Mouse (Mus musculus) liver, embryonic 14.5 days (tissue): ENCODE results near the gene Olfr1168. TPM values are rescaled to one million over a fixed set of nuclear protein-coding genes. Genes with fewer than 3 reads are reported as not detected.
"Not testable (repeated sequence)": the region's sequence is repeated elsewhere in the genome, so short reads cannot be mapped to it uniquely, and the experiment has no call there.

Source experiments
- ATAC-seq: fragments of 200-750 bp; cut with Nextera tagmentation; 2 replicates; pipeline ENCODE4 v1.8.0; 2017; ENCODE audit warnings: moderate number of reproducible peaks, mild to moderate bottlenecking, moderate library complexity; ENCODE audit not compliant: insufficient read depth
- DNase-seq, 3 experiments: peaks; one replicate each; pipeline ENCODE4 v3.0.0-alpha.2; 2012 to 2013; ENCODE audit warnings: low read depth in 3 of 3, low spot score in 3 of 3
- H3K27ac ChIP-seq: fragments of 300-500 bp; sonication (generic); 2 replicates; pipeline ENCODE4 v1.5.1; 2014; ENCODE audit warnings: moderate library complexity, mild to moderate bottlenecking, control low read depth, inconsistent platforms
- H3K27me3 ChIP-seq: fragments of 300-500 bp; sonication (generic); 2 replicates; pipeline ENCODE4 v1.6.1; 2014; ENCODE audit warnings: mild to moderate bottlenecking, low read length, moderate library complexity; ENCODE audit not compliant: control insufficient read depth, insufficient read depth
- H3K36me3 ChIP-seq: fragments of 300-500 bp; sonication (generic); replicated peaks from 2 replicates; pipeline ENCODE4 v1.6.1; 2014; ENCODE audit warnings: low read depth; ENCODE audit not compliant: control insufficient read depth, insufficient read depth
- H3K4me1 ChIP-seq, 2 experiments: fragments of 200-500 bp in 1 of 2; fragments of 300-500 bp in 1 of 2; sonication (generic) in 1 of 2; replicated peaks; 2 replicates each; pipeline ENCODE4 v1.6.1; 2012 to 2014; ENCODE audit warnings: antibody characterized with exemption in 1 of 2, inconsistent platforms in 1 of 2, low read length in 1 of 2; ENCODE audit not compliant: control insufficient read depth in 2 of 2, insufficient read depth in 2 of 2
- H3K4me2 ChIP-seq: fragments of 300-500 bp; sonication (generic); 2 replicates; pipeline ENCODE4 v1.6.1; 2014; ENCODE audit warnings: low read depth, mild to moderate bottlenecking, control low read depth, moderate library complexity
- H3K4me3 ChIP-seq, 2 experiments: fragments of 200-500 bp in 1 of 2; fragments of 300-500 bp in 1 of 2; sonication (generic) in 1 of 2; 2 replicates each; pipeline ENCODE4 v1.5.1; 2012 to 2014; ENCODE audit warnings: low read depth in 2 of 2, low read length in 2 of 2, mild to moderate bottlenecking in 2 of 2, control low read depth in 1 of 2, inconsistent platforms in 1 of 2, moderate library complexity in 1 of 2; ENCODE audit not compliant: insufficient read depth in 1 of 2
- H3K9ac ChIP-seq: fragments of 300-500 bp; sonication (generic); replicated peaks from 2 replicates; pipeline ENCODE4 v1.6.1; 2014; ENCODE audit warnings: mild to moderate bottlenecking, control low read depth, moderate library complexity
- H3K9me3 ChIP-seq: fragments of 300-500 bp; sonication (generic); 2 replicates; pipeline ENCODE4 v1.6.1; 2016; ENCODE audit warnings: low read length, mixed read lengths; ENCODE audit not compliant: control insufficient read depth
- CTCF ChIP-seq: IDR thresholded peaks from 2 replicates; pipeline ENCODE4 v1.5.1; 2016; ENCODE audit warnings: antibody characterized with exemption, low read depth, control low read depth
- EP300 ChIP-seq: IDR thresholded peaks from 2 replicates; pipeline ENCODE4 v1.6.1; 2016; ENCODE audit warnings: antibody characterized with exemption, low read depth
- WGBS: fragments of 180-500 bp; shearing (Covaris S2); extraction: QIAGEN DNeasy Blood & Tissue Kit; methylation state at CpG from one replicate; pipeline ENCODE4 v1.1.7; 2014; ENCODE audit not compliant: insufficient replicate concordance; 5-methylcytosine and 5-hydroxymethylcytosine counted together
- polyA plus RNA-seq, 2 experiments: library from polyadenylated mRNA; depleted of rRNA in 1 of 2; stranded (reverse) in 1 of 2; unstranded in 1 of 2; fragments of >200 nt; fragmentation: Nextera tagmentation in 1 of 2; extraction: Ambion mirVana in 1 of 2; gene quantifications; 2 replicates each; pipeline versions ENCODE4 v1.2.1 to v1.2.3; 2012 to 2014

Gene Olfr1168
- polyA plus RNA-seq (2012; rRNA removed) (not detected in 2 replicates), polyA plus RNA-seq (2014; fragmentation: Nextera tagmentation; extraction: Ambion mirVana) (not detected in 2 replicates)

DNA sequence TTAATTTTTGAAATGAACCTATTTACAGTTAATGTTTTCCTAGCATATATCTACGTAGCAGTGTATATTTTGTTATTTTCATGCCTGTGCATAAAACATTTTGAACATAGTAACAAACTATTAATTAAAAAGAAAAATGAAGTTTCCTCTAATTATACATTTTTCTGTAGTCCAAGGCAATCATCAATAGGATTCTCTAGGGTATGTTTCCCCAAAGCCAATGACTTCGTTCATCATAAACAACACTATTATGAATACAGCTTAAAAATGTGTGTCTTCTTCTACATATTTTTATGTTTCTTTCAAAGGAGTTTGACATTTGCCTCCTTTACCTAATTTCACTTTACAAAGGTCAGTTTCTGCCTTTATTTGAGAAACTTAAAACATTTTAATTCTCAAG lies at the start of gene Olfr1168:
TSS of gene Olfr1168 (plus strand) at position 301 of the 400 bp plus-strand sequence.
- Histone ChIP-seq H3K27ac (no peak within 1 kb of the TSS), H3K36me3 (no peaks in the 10 kb centered on the region), H3K4me3 (no peak within 1 kb of the TSS), H3K4me2 (no peak within 1 kb of the TSS), H3K9me3 (no peaks in the 10 kb centered on the region), H3K9ac (no peak within 1 kb of the TSS), H3K27me3 (no peaks in the 10 kb centered on the region), H3K4me1 (no peaks in the 10 kb centered on the region)
- 62% methylated on average over 2 of the region's 2 CpGs for WGBS
- DNase-seq: no peak
- no peak for TF ChIP-seq CTCF
- TF ChIP-seq EP300: no peak
- ATAC-seq: no peak

DNA sequence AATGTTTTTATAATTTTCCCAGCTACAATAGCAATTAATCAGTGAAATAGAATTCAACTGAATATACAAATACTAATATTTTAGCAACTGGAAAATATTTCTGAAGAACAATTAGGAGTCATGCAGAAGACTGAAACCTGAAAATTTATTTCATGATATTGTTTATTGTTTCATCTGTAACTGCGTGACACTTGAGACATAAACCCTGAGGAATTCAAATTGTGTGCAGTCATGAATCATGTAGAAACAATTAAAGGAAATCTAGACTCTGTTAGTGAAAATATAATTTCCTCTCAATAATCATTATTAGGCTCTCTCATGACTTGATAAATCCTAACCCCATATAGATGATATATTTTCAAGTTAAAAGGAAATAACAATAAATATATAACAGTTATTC lies 26.6 kb upstream of the Olfr1168 start, which contains the start of gene Olfr1167:
TSS of gene Olfr1167 (minus strand) at position 101 of the 400 bp plus-strand sequence.
- DNase-seq, H3K27ac ChIP-seq, H3K4me3 ChIP-seq, H3K27me3 ChIP-seq, ATAC-seq, H3K4me2 ChIP-seq, H3K9ac ChIP-seq, H3K36me3 ChIP-seq, H3K4me1 ChIP-seq, H3K9me3 ChIP-seq: not testable (repeated sequence)
- WGBS: 50% methylated on average over 1 of the region's 1 CpGs

DNA sequence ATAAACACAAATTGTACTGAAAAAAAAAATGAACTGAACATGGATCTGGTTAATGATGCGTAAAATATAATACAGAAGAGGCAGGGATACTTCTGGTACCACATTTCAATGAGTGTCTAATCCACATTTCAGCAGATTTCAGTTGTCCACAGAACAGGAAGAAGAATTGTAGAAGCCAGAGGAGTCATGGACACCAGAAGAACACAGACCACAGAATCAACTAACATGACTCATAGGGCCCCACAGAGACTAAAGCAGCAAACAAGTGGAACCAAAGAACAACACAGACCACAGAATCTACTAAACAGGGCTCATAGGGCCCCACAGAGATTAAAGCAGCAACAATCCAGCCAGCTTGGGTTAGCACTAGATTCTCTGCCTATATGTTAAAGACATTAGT lies 39.1 kb downstream of the Olfr1168 start:
- H3K9ac ChIP-seq: no peak overlapping the region
- no peak for DNase-seq
- H3K4me3 ChIP-seq: no peak overlapping the region
- H3K4me2 ChIP-seq: no peak overlapping the region
- ATAC-seq: no peak
- no peaks in the 10 kb centered on the region for H3K27me3 ChIP-seq
- no peaks in the 10 kb centered on the region for H3K4me1 ChIP-seq
- H3K36me3 ChIP-seq: no peaks in the 10 kb centered on the region
- no peaks in the 10 kb centered on the region for H3K9me3 ChIP-seq
- H3K27ac ChIP-seq: no peak overlapping the region
- 73% methylated on average over 1 of the region's 1 CpGs for WGBS
- TF ChIP-seq CTCF (no peak), EP300 (no peak)

DNA sequence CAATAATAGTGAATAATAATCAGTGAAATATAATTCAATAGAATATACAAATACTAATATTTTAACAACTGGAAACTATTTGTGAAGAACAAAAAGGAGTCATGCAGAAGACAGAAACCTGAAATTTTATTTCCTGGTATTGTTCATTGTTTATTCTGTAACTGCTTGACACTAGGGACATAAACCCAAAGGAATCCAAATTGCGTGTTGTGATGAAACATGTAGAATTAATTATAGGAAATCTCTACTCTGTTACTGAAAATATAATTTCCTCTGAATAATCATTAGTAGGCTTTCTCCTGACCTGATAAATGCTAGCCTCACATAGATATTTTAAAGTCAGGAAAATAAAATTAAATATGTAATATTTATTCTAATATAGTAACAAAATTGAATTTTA lies 46.6 kb downstream of the Olfr1168 start, which contains the start of gene Olfr1170:
TSS of gene Olfr1170 (minus strand) at position 101 of the 400 bp plus-strand sequence.
- TF ChIP-seq CTCF (no peak), EP300 (no peak)
- no peak within 1 kb of the TSS for H3K4me3 ChIP-seq
- no peak within 1 kb of the TSS for H3K4me2 ChIP-seq
- no peak within 1 kb of the TSS for H3K27ac ChIP-seq
- no peaks in the 10 kb centered on the region for H3K9me3 ChIP-seq
- WGBS: 66% methylated on average over 1 of the region's 1 CpGs
- DNase-seq: no peak
- ATAC-seq: no peak
- H3K27me3 ChIP-seq: no peaks in the 10 kb centered on the region
- H3K36me3 ChIP-seq: no peaks in the 10 kb centered on the region
- H3K9ac ChIP-seq: no peak within 1 kb of the TSS
- H3K4me1 ChIP-seq: no peaks in the 10 kb centered on the region

Other genes starting within 250 kb of the Olfr1168 start
- not detected in 2 replicates for gene Olfr1155, start 236.7 kb upstream of the Olfr1168 start, polyA plus RNA-seq (2012; rRNA removed)
- gene Olfr1155, start 236.7 kb upstream of the Olfr1168 start, polyA plus RNA-seq (2014; fragmentation: Nextera tagmentation; extraction: Ambion mirVana): not detected in 2 replicates
- not detected in 2 replicates for gene Olfr1156, start 228.8 kb upstream of the Olfr1168 start, polyA plus RNA-seq (2012; rRNA removed)
- gene Olfr1156, start 228.8 kb upstream of the Olfr1168 start, polyA plus RNA-seq (2014; fragmentation: Nextera tagmentation; extraction: Ambion mirVana): not detected in 2 replicates
- not detected in 2 replicates for gene Olfr1157, start 213.6 kb upstream of the Olfr1168 start, polyA plus RNA-seq (2012; rRNA removed)
- gene Olfr1157, start 213.6 kb upstream of the Olfr1168 start, polyA plus RNA-seq (2014; fragmentation: Nextera tagmentation; extraction: Ambion mirVana): not detected in 2 replicates
- not detected in 2 replicates for gene Olfr74, start 207.2 kb upstream of the Olfr1168 start, polyA plus RNA-seq (2012; rRNA removed)
- gene Olfr74, start 207.2 kb upstream of the Olfr1168 start, polyA plus RNA-seq (2014; fragmentation: Nextera tagmentation; extraction: Ambion mirVana): not detected in 2 replicates
- gene Olfr1158, start 191.8 kb upstream of the Olfr1168 start, polyA plus RNA-seq (2012; rRNA removed): not detected in 2 replicates
- not detected in 2 replicates for gene Olfr1158, start 191.8 kb upstream of the Olfr1168 start, polyA plus RNA-seq (2014; fragmentation: Nextera tagmentation; extraction: Ambion mirVana)
- gene Olfr1160, start 173.6 kb upstream of the Olfr1168 start, polyA plus RNA-seq (2012; rRNA removed): not detected in 2 replicates
- not detected in 2 replicates for gene Olfr1160, start 173.6 kb upstream of the Olfr1168 start, polyA plus RNA-seq (2014; fragmentation: Nextera tagmentation; extraction: Ambion mirVana)
- not detected in 2 replicates for gene Olfr1161, start 159.1 kb upstream of the Olfr1168 start, polyA plus RNA-seq (2012; rRNA removed)
- not detected in 2 replicates for gene Olfr1161, start 159.1 kb upstream of the Olfr1168 start, polyA plus RNA-seq (2014; fragmentation: Nextera tagmentation; extraction: Ambion mirVana)
- gene Olfr73, start 144.2 kb upstream of the Olfr1168 start, polyA plus RNA-seq (2012; rRNA removed): not detected in 2 replicates
- not detected in 2 replicates for gene Olfr73, start 144.2 kb upstream of the Olfr1168 start, polyA plus RNA-seq (2014; fragmentation: Nextera tagmentation; extraction: Ambion mirVana)
- not detected in 2 replicates for gene Olfr1162, start 130.8 kb upstream of the Olfr1168 start, polyA plus RNA-seq (2012; rRNA removed)
- not detected in 2 replicates for gene Olfr1162, start 130.8 kb upstream of the Olfr1168 start, polyA plus RNA-seq (2014; fragmentation: Nextera tagmentation; extraction: Ambion mirVana)
- gene Olfr1163, start 110.0 kb upstream of the Olfr1168 start, polyA plus RNA-seq (2012; rRNA removed): not detected in 2 replicates
- gene Olfr1163, start 110.0 kb upstream of the Olfr1168 start, polyA plus RNA-seq (2014; fragmentation: Nextera tagmentation; extraction: Ambion mirVana): not detected in 2 replicates
- gene Olfr1164, start 87.9 kb upstream of the Olfr1168 start, polyA plus RNA-seq (2012; rRNA removed): not detected in 2 replicates
- gene Olfr1164, start 87.9 kb upstream of the Olfr1168 start, polyA plus RNA-seq (2014; fragmentation: Nextera tagmentation; extraction: Ambion mirVana): not detected in 2 replicates
- gene Olfr1166, start 53.6 kb upstream of the Olfr1168 start, polyA plus RNA-seq (2012; rRNA removed): not detected in 2 replicates
- not detected in 2 replicates for gene Olfr1166, start 53.6 kb upstream of the Olfr1168 start, polyA plus RNA-seq (2014; fragmentation: Nextera tagmentation; extraction: Ambion mirVana)
- not detected in 2 replicates for gene Olfr1167, start 26.7 kb upstream of the Olfr1168 start, polyA plus RNA-seq (2012; rRNA removed)
- not detected in 2 replicates for gene Olfr1167, start 26.7 kb upstream of the Olfr1168 start, polyA plus RNA-seq (2014; fragmentation: Nextera tagmentation; extraction: Ambion mirVana)
- gene Olfr1170, start 46.5 kb downstream of the Olfr1168 start, polyA plus RNA-seq (2012; rRNA removed): not detected in 2 replicates
- not detected in 2 replicates for gene Olfr1170, start 46.5 kb downstream of the Olfr1168 start, polyA plus RNA-seq (2014; fragmentation: Nextera tagmentation; extraction: Ambion mirVana)
- not detected in 2 replicates for gene Olfr1173, start 98.0 kb downstream of the Olfr1168 start, polyA plus RNA-seq (2012; rRNA removed)
- gene Olfr1173, start 98.0 kb downstream of the Olfr1168 start, polyA plus RNA-seq (2014; fragmentation: Nextera tagmentation; extraction: Ambion mirVana): not detected in 2 replicates
- not detected in 2 replicates for gene Olfr1174-ps, start 133.3 kb downstream of the Olfr1168 start, polyA plus RNA-seq (2012; rRNA removed)
- not detected in 2 replicates for gene Olfr1174-ps, start 133.3 kb downstream of the Olfr1168 start, polyA plus RNA-seq (2014; fragmentation: Nextera tagmentation; extraction: Ambion mirVana)
- gene Olfr1175-ps, start 145.3 kb downstream of the Olfr1168 start, polyA plus RNA-seq (2012; rRNA removed): not detected in 2 replicates
- not detected in 2 replicates for gene Olfr1175-ps, start 145.3 kb downstream of the Olfr1168 start, polyA plus RNA-seq (2014; fragmentation: Nextera tagmentation; extraction: Ambion mirVana)
- not detected in 2 replicates for gene Olfr1176, start 154.8 kb downstream of the Olfr1168 start, polyA plus RNA-seq (2012; rRNA removed)
- gene Olfr1176, start 154.8 kb downstream of the Olfr1168 start, polyA plus RNA-seq (2014; fragmentation: Nextera tagmentation; extraction: Ambion mirVana): not detected in 2 replicates
- gene Olfr1177-ps, start 164.6 kb downstream of the Olfr1168 start, polyA plus RNA-seq (2012; rRNA removed): not detected in 2 replicates
- not detected in 2 replicates for gene Olfr1177-ps, start 164.6 kb downstream of the Olfr1168 start, polyA plus RNA-seq (2014; fragmentation: Nextera tagmentation; extraction: Ambion mirVana)
- gene Olfr1178, start 205.2 kb downstream of the Olfr1168 start, polyA plus RNA-seq (2012; rRNA removed): not detected in 2 replicates
- not detected in 2 replicates for gene Olfr1178, start 205.2 kb downstream of the Olfr1168 start, polyA plus RNA-seq (2014; fragmentation: Nextera tagmentation; extraction: Ambion mirVana)
- not detected in 2 replicates for gene Olfr1179, start 224.6 kb downstream of the Olfr1168 start, polyA plus RNA-seq (2012; rRNA removed)
- gene Olfr1179, start 224.6 kb downstream of the Olfr1168 start, polyA plus RNA-seq (2014; fragmentation: Nextera tagmentation; extraction: Ambion mirVana): not detected in 2 replicates
- gene Olfr1180, start 237.3 kb downstream of the Olfr1168 start, polyA plus RNA-seq (2012; rRNA removed): not detected in 2 replicates
- gene Olfr1180, start 237.3 kb downstream of the Olfr1168 start, polyA plus RNA-seq (2014; fragmentation: Nextera tagmentation; extraction: Ambion mirVana): not detected in 2 replicates
- gene Olfr1181, start 244.3 kb downstream of the Olfr1168 start, polyA plus RNA-seq (2012; rRNA removed): not detected in 2 replicates
- not detected in 2 replicates for gene Olfr1181, start 244.3 kb downstream of the Olfr1168 start, polyA plus RNA-seq (2014; fragmentation: Nextera tagmentation; extraction: Ambion mirVana)